Mouse (Mus musculus): ENCODE data around the gene Zfp263. TPM values are rescaled to one million over a fixed set of nuclear protein-coding genes. Genes with fewer than 3 reads are reported as not detected.

Gene Zfp263
- polyA plus RNA-seq, 1 experiment from 2014 or later = 53.9 TPM

GRCm38 (mm10) chr16:3744186-3744700, 350 bp downstream of the Zfp263 start:
- Histone ChIP-seq H3K4me3 (replicated peaks) (peak overlapping the region; percentile 92), H3K27me3 (no peaks in the 10 kb centered on the region), H3K9me3 (replicated peaks) (peaks cover 17% of the 10 kb centered on the region), H3K4me1 (peaks cover 13% of the 10 kb centered on the region), H3K27ac (replicated peaks) (peak overlapping the region; percentile 88), H3K36me3 (peaks cover 34% of the 10 kb centered on the region), H3K9ac (peak overlapping the region; percentile 88), H3K4me2 (replicated peaks) (peak overlapping the region; percentile 91)
- WGBS = under 1% methylated on average over 32 of the region's 32 CpGs
- no peak for ATAC-seq (ENCODE audit: insufficient number of reproducible peaks, low FRiP score, low TSS enrichment, low read depth)

GRCm38 (mm10) chr16:3745656-3746055, 1.8 kb downstream of the Zfp263 start:
- Histone ChIP-seq H3K27me3 (no peaks in the 10 kb centered on the region), H3K27ac (replicated peaks) (no peak overlapping the region), H3K9ac (no peak overlapping the region), H3K36me3 (peaks cover 48% of the 10 kb centered on the region), H3K4me3 (replicated peaks) (peak overlapping the region; percentile 92), H3K9me3 (replicated peaks) (peaks cover 29% of the 10 kb centered on the region), H3K4me2 (replicated peaks) (peak overlapping the region; percentile 91), H3K4me1 (peaks cover 13% of the 10 kb centered on the region)
- no peak for ATAC-seq (ENCODE audit: insufficient number of reproducible peaks, low FRiP score, low TSS enrichment, low read depth)
- WGBS = 80% methylated on average over 4 of the region's 4 CpGs

GRCm38 (mm10) chr16:3748976-3749375, 5.1 kb downstream of the Zfp263 start:
- Histone ChIP-seq H3K4me3 (replicated peaks) (no peak overlapping the region), H3K27me3 (no peaks in the 10 kb centered on the region), H3K4me2 (replicated peaks) (no peak overlapping the region), H3K9me3 (replicated peaks) (peaks cover 29% of the 10 kb centered on the region), H3K4me1 (peaks cover 13% of the 10 kb centered on the region), H3K9ac (no peak overlapping the region), H3K27ac (replicated peaks) (no peak overlapping the region), H3K36me3 (peaks cover 69% of the 10 kb centered on the region)
- no peak for ATAC-seq (ENCODE audit: insufficient number of reproducible peaks, low FRiP score, low TSS enrichment, low read depth)
- 100% methylated on average over 3 of the region's 3 CpGs for WGBS

GRCm38 (mm10) chr16:3771603-3772002, 27.7 kb downstream of the Zfp263 start:
- no peaks in the 10 kb centered on the region for H3K4me1 ChIP-seq
- no peak overlapping the region for H3K9ac ChIP-seq
- H3K4me3 ChIP-seq (replicated peaks) = no peak overlapping the region
- no peaks in the 10 kb centered on the region for H3K27me3 ChIP-seq
- 91% methylated on average over 4 of the region's 4 CpGs for WGBS
- no peak overlapping the region for H3K27ac ChIP-seq (replicated peaks)
- no peak overlapping the region for H3K4me2 ChIP-seq (replicated peaks)
- H3K36me3 ChIP-seq = no peaks in the 10 kb centered on the region
- ATAC-seq (ENCODE audit: insufficient number of reproducible peaks, low FRiP score, low TSS enrichment, low read depth) = no peak
- H3K9me3 ChIP-seq (replicated peaks) = no peaks in the 10 kb centered on the region

GRCm38 (mm10) chr16:3776365-3776764, 32.5 kb downstream of the Zfp263 start:
- ATAC-seq (ENCODE audit: insufficient number of reproducible peaks, low FRiP score, low TSS enrichment, low read depth) = no peak
- H3K4me1 ChIP-seq = no peaks in the 10 kb centered on the region
- H3K9ac ChIP-seq = no peak overlapping the region
- 74% methylated on average over 3 of the region's 3 CpGs for WGBS
- no peak overlapping the region for H3K27ac ChIP-seq (replicated peaks)
- H3K4me3 ChIP-seq (replicated peaks) = no peak overlapping the region
- H3K9me3 ChIP-seq (replicated peaks) = no peaks in the 10 kb centered on the region
- no peak overlapping the region for H3K4me2 ChIP-seq (replicated peaks)
- H3K27me3 ChIP-seq = no peaks in the 10 kb centered on the region
- H3K36me3 ChIP-seq = no peaks in the 10 kb centered on the region

GRCm38 (mm10) chr16:3777986-3778385, 34.1 kb downstream of the Zfp263 start:
- Histone ChIP-seq H3K9ac (no peak overlapping the region), H3K27ac (replicated peaks) (no peak overlapping the region), H3K9me3 (replicated peaks) (no peaks in the 10 kb centered on the region), H3K4me3 (replicated peaks) (no peak overlapping the region), H3K27me3 (no peaks in the 10 kb centered on the region), H3K4me1 (no peaks in the 10 kb centered on the region), H3K4me2 (replicated peaks) (no peak overlapping the region), H3K36me3 (no peaks in the 10 kb centered on the region)
- ATAC-seq (ENCODE audit: insufficient number of reproducible peaks, low FRiP score, low TSS enrichment, low read depth) = no peak
- 59% methylated on average over 3 of the region's 3 CpGs for WGBS

GRCm38 (mm10) chr16:3781237-3781636, 37.3 kb downstream of the Zfp263 start:
- Histone ChIP-seq H3K4me3 (replicated peaks) (no peak overlapping the region), H3K9ac (no peak overlapping the region), H3K36me3 (no peaks in the 10 kb centered on the region), H3K9me3 (replicated peaks) (no peaks in the 10 kb centered on the region), H3K27ac (replicated peaks) (no peak overlapping the region), H3K4me2 (replicated peaks) (no peak overlapping the region), H3K27me3 (no peaks in the 10 kb centered on the region), H3K4me1 (no peaks in the 10 kb centered on the region)
- ATAC-seq (ENCODE audit: insufficient number of reproducible peaks, low FRiP score, low TSS enrichment, low read depth) = no peak

- H3K36me3 ChIP-seq = no peaks in the 10 kb centered on the region
- H3K27me3 ChIP-seq = no peaks in the 10 kb centered on the region
- H3K4me2 ChIP-seq (replicated peaks) = no peak overlapping the region
- H3K4me3 ChIP-seq (replicated peaks) = no peak overlapping the region
- no peak overlapping the region for H3K9ac ChIP-seq
- no peaks in the 10 kb centered on the region for H3K4me1 ChIP-seq
- no peaks in the 10 kb centered on the region for H3K9me3 ChIP-seq (replicated peaks)
- no peak for ATAC-seq (ENCODE audit: insufficient number of reproducible peaks, low FRiP score, low TSS enrichment, low read depth)
- no peak overlapping the region for H3K27ac ChIP-seq (replicated peaks)
Observed at GRCm38 (mm10) chr16:3788394-3788793, 44.5 kb downstream of the Zfp263 start.

Other genes with a start within 250 kb of the Zfp263 start
- not detected in 2 replicates for gene Olfr161, start 153.1 kb upstream of the Zfp263 start, polyA plus RNA-seq (2015; fragmentation: Nextera tagmentation; extraction: Ambion mirVana)
- gene Mefv, start 26.0 kb upstream of the Zfp263 start, polyA plus RNA-seq (2015; fragmentation: Nextera tagmentation; extraction: Ambion mirVana) = 0.08 and 0.17 TPM in 2 replicates
- 1.6 and 3.4 TPM in 2 replicates for gene Olfr15, start 86.8 kb downstream of the Zfp263 start, polyA plus RNA-seq (2015; fragmentation: Nextera tagmentation; extraction: Ambion mirVana)
- 1.9 and 2.1 TPM in 2 replicates for gene Zfp174, start 103.2 kb downstream of the Zfp263 start, polyA plus RNA-seq (2015; fragmentation: Nextera tagmentation; extraction: Ambion mirVana)
- gene Naa60, start 128.3 kb downstream of the Zfp263 start, polyA plus RNA-seq (2015; fragmentation: Nextera tagmentation; extraction: Ambion mirVana) = 56.8 and 59.6 TPM in 2 replicates
- 5.7 and 7.2 TPM in 2 replicates for gene Zfp597, start 140.5 kb downstream of the Zfp263 start, polyA plus RNA-seq (2015; fragmentation: Nextera tagmentation; extraction: Ambion mirVana)
- gene Gm20695, start 140.6 kb downstream of the Zfp263 start, polyA plus RNA-seq (2015; fragmentation: Nextera tagmentation; extraction: Ambion mirVana) = 1.3 and 1.9 TPM in 2 replicates
- 10.9 and 13.2 TPM in 2 replicates for gene 1700037C18Rik, start 164.6 kb downstream of the Zfp263 start, polyA plus RNA-seq (2015; fragmentation: Nextera tagmentation; extraction: Ambion mirVana)
- gene Cluap1, start 164.7 kb downstream of the Zfp263 start, polyA plus RNA-seq (2015; fragmentation: Nextera tagmentation; extraction: Ambion mirVana) = 36.2 and 37.8 TPM in 2 replicates
- 0.87 and 0.97 TPM in 2 replicates for gene Nlrc3, start 232.5 kb downstream of the Zfp263 start, polyA plus RNA-seq (2015; fragmentation: Nextera tagmentation; extraction: Ambion mirVana)

Data from embryonic facial prominence, embryonic 15.5 days (tissue).